Mouse (Mus musculus): ENCODE data around the gene Faah.

DNA sequence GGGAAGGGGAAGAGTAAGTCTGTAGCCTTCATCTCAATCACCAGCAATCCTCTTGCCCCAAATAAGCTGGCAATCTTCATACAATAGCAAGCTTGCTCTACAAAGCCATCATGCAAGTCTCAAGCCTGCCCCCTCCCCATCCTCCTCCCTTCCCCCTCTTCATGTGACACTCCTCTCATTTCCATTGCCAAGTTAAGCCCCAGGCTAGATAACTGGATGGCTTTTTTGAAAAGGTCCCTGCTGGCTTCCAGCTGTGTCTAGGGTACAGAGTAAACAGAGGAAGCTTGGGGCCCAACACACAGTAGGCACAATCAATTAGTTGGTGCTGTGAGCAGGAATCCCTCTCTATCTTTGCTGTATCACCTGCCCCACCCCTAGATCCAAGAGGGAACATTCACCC, 58.2 kb downstream of the Faah start:
- no peak for TF ChIP-seq USF1 (IDR thresholded peaks at IDR 0.05; ENCODE audit: low read depth)
- TF ChIP-seq MAX (IDR thresholded peaks at IDR 0.05; ENCODE audit: low read depth) = no peak
- TF ChIP-seq POLR2A (IDR thresholded peaks at IDR 0.05; ENCODE audit: insufficient read length, low read depth) = no peak
- TF ChIP-seq TCF3 (IDR thresholded peaks at IDR 0.05; ENCODE audit: insufficient read length, low read depth) = no peak
- no peak for TF ChIP-seq POLR2AphosphoS2 (IDR thresholded peaks at IDR 0.05; ENCODE audit: insufficient read length, low read depth)
- TF ChIP-seq TCF12 (IDR thresholded peaks at IDR 0.05; ENCODE audit: insufficient read depth, poor library complexity, severe bottlenecking) = no peak
- no peak for TF ChIP-seq E2F4 (IDR thresholded peaks at IDR 0.05; ENCODE audit: insufficient read depth)
